Mouse (Mus musculus): ENCODE data around the gene Hoxc5.

Hoxc5 gene

DNA sequence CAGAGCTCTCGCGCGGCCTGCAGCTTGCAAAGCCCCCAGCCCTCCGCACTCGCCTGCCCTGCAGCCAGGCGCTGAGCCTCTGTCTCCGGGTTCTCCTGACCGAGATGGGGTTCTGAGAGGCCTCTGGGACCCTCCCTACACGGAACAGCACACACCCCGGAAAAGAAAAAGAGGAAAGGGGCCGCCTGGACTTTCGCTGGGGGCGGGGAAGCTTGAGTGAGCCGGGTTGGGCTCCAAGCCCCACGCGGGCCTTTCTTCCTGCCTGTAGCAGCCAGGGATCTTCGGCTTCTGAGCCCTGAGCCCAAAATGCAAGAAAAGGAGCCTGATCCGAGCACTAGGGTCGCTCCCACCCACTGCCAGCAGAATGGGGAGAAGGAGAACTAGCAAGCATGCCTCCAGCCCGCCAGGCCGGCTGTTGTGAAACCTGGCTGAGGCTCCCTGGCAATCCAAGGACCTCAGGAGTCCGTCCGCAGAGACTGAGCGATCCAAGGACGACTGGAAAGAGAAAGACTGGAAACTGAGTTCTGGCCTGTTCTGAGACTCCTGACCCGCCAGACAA, 44.8 kb downstream of the Hoxc5 start:
- no peak for DNase-seq

DNA sequence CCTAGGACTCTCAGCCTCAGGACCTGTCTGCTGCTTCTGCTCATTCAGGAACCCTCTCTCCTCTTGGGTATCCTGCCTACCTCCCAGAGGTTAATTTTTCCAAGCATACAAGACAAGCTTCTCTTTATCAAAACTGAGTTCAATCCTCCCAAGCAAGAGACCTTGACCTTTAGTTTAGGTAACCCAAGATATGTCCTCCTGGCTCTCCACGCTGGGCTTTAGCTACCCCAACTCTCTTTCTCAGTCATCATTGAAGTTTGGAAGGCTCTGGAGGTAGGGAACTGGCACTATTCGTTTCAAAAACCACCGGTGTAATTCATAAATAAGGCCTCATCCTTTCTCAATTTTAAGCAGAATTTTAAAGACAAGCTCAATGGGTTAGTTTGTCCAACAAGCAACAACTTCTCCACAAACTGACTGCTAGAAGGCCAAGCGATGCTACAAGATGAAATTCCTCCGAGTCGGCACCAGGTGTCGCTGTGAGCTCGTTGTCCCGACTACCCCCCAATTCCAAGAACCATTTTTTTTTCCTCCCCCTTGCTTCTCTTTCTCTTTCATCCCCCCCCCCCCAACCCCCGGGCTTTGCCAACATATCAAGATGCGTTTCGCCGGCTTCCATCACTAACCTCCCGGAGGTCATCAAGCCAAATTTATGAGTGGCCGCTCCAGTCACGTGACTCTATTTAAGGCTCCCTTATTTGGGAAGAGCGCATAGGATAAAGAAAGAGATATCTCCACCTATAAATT, 46.2 kb downstream of the Hoxc5 start:
- peak in 1 of 2 experiments; percentile 35 for DNase-seq

DNA sequence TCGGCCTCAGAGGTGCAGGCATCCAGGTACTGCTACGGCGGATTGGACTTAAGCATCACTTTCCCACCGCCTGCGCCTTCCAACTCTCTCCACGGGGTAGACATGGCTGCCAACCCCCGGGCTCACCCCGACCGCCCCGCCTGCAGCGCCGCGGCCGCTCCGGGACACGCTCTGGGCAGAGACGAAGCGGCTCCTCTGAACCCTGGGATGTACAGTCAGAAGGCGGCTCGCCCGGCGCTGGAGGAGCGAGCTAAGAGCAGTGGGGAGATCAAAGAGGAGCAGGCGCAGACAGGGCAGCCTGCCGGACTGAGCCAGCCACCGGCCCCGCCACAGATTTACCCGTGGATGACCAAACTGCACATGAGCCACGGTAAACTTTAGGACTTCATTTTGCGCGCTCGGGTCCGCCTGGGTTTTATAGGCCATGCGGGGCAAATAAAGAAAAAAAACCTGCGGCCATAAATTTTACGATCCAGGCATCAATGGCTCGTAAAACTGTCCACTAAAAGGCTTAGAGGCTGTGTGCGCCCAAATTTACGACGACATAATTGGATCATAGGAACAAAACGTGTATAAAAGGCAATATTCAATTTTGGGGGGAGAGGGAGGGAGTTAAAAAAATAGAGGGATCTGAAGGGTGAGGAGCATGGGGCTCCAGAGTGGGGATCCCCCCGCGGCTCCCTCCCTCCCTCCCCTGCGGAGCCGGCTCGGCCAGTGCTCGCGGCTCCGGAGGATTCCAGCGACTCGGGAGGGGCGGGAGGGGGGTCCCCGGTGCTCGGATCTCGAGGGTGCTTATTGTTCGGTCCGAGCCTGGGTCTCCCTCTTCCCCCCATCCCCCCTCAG, 47.1 kb downstream of the Hoxc5 start:
- DNase-seq, result no peak

DNA sequence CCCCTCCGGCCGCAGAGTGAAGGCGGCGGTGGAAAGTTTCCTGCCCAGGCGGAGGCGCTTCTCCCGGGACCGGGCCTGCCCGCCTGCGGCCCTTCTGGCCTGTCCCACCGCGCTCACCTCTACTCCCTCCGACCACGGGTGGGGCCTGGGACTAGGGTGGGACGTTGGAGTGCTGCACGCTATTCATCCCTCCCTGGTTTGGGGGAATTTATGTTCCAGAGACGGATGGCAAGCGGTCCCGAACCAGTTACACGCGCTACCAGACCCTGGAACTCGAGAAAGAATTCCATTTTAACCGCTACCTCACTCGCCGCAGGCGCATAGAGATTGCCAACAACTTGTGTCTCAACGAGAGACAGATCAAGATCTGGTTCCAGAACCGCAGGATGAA, 47.8 kb downstream of the Hoxc5 start:
- no peak for DNase-seq

DNA sequence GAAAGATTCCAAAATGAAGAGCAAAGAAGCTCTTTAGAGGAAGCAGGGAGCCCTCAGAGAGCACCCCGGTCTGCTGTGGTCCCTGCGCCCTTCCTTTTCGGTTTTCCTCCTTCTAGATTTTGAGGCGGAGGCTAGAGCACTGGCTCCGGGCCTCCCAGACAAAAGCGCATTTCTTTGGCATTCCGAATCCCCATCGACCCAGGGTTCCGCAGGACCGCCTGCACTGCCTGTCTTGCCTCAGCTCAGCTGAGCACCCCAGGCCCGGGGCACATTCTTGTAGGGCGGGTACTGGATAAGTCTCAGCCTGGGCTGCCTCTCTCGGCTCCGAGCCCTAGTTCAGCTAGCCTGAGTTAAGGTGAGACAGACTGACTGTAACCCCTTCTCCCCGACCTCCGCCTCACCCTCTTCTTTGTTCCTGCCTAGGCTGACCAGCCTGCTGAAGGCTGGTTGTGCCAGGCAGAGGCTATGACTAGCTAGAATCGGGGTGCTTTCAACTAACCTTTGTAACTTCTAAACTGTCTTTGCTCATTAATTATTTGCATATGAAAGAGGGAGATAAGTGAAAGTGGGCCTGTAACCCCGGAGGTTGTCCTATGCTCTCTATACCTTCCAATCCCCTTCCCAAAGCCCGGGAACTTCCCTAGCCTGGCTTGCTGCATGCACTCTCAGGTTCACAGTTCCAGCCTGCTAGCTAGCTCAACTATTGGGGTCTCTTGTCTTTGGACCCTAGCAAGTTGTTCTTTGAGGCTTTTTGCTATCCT, 48.3 kb downstream of the Hoxc5 start:
- no peak for DNase-seq

DNA sequence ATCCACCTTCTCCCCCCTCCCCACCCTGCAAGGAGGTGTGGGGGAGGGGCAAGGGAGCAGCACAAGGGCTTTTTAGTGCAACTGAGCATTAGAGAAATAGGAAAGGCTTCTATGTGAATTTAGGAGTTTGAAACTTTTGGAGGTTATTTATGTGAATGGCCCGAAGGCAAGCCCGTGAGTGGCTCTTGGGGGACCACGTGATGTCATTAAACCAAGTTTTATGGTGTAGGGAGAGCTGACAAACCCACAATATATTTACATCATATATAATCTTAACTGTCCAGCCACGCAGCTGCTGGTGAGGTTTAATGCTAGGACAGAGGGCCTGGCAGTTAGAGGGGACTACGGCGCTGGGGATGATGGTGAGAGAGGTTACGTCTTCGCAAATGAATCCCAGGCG, 51.4 kb downstream of the Hoxc5 start, which contains the start of gene Hoxc4:
Hoxc4 (plus strand) TSS at position 299 of the 400 bp plus-strand sequence.
- DNase-seq, result no peak

DNA sequence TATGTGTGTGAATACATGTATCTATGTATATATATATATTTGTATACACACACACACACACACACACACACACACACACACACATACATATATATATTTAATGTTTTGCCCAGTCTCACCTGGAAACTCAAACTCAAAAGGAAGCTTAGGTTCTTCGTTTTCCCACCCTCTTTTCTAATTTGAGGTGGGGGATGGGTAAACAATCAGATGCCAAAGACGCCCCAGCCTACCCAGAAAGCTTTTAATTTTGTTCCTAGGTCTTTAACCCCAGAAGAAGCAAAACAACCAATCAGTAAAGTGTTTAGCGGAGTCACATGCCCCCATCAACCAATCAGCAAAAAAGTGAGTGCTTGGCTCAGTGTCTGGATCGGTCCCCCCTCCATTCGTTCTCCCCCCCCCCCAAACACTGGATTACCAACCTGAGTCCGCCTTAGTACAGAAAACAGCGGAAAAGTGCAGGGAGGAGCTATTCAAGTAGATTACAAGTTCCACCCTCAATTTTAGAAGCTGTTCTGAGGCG, 53.7 kb downstream of the Hoxc5 start:
- DNase-seq, result no peak

DNA sequence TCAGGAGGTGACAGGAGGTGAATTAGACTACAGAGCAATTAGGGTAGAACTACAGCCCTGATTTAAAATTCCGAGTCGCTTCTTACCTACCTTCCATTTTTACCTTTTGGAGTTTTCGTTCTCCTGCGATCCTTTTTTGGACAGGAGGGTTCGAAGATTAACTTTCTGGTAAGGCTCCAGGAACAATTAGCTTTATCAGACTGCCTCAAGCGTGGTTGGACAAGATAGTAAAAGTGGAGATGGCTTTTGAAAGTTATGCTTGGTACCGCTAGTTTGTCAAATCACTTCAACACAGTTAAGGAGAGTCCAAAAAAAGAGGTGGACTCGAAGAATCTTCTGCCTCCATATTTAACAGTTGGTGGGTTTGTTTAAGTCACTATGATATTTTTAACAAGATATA, 54.3 kb downstream of the Hoxc5 start:
- DNase-seq, result no peak

DNA sequence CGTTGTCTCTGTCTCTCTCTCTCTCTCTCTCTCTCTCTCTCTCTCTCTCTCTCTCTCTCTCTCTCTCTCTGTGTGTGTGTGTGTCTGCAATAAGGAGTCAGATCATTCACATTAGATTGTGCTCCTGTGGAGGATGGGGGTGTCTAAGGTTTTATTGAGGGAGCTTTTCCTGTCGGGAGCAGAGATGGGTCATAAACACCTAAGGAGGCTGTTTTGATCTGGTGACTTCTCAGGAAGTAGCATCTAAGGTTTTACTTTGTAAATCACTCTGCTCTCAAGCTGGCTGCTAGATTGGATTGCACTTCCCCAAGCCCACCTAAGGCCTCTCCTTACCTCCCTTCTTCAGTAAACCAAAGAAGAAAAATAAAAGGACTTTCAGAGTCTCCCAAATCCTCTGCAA, 56.9 kb downstream of the Hoxc5 start:
- no peak for DNase-seq

DNA sequence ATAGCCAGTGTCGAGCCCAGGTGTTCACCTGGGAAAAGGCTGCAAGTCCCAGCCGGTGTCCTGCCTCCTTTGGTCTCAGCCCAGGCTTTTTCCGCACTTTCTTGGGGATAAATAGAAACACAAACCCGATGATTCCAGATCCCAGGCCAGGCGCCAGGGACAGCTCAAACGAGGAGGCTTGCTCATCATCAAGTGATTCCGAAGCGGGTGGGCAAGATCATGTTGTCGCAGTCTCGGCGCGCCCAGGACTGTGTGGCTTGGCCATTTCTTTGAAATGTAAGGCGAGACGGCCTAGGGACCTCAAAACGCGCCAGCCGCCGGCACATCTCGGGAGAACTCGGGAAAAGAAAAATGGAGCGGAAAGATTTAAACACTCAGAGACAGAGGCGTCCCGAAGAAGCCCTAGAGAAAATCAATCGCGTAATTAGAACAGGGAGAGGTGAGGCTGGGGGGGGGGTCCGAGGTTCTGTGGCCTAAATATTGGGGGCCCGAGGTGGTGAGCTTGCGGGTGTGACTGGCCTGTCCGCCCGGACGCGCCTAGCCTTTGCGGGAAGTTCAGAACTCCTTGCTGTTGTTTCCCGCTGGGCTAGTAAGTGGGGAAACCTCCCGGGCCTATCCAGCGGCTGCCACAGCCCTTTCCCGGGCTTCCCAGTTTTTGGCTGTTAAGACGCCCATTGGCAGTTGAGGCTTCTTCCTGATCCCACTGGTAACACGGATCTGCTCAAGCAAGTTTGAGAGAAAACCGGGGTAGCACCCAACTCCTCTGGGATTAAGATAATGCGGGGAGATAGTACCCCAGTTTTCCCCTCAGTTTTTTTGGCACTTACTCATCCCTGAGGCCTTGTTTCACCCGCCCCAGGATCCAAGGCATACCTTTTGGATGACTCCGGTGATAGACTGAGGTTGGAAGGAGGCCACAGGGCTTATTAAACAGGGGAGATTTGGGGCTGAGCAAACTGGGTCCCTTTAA, 60.3 kb downstream of the Hoxc5 start:
- DNase-seq, result no peak

DNA sequence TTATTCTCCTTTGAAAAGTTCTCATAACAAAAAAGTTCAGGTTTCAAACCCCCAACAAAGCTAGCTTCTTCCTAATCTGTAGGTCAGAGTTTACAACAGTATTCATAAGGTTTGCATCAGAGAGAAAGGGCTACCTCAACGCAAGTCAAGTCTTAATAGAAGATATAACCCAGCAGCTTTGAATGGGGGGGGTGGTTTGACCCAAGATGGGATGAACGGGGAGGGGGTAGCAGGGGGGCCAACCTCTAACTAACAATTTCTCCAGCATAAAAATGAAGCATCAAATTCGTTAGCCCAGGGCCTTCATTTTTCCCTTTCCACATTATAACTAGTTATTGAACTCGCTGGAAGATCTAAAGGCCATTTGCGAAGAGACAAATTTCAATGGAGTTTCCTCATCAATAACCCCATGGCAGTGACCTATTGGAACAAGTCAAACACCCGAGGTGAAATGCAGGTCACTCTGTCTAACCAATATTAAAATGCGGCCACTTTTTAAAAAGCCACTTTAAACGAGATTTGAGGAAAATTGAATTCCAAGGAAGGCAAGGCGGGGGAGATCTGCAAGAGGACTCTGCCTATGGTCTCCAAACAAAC, 61.8 kb downstream of the Hoxc5 start:
- no peak for DNase-seq

DNA sequence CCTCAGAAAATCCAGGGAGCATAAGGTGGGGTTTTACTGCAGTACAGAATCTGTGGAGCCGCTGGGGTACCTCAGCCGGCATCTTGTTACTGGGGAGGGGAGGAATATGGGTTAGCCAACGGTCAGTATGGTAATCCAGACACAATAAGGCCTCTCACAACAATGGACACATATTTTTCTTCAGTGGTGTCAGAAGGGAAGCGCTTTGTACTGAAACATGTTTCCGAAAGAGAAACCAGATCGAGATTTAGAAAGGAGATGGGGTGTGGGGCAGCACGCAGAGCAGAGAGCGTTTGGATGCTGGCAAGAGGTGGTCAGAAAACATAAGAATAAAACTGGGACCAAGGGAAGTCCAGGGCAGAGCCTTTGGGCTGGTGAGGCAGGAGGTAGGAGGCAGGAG, 62.9 kb downstream of the Hoxc5 start:
- DNase-seq, result no peak

DNA sequence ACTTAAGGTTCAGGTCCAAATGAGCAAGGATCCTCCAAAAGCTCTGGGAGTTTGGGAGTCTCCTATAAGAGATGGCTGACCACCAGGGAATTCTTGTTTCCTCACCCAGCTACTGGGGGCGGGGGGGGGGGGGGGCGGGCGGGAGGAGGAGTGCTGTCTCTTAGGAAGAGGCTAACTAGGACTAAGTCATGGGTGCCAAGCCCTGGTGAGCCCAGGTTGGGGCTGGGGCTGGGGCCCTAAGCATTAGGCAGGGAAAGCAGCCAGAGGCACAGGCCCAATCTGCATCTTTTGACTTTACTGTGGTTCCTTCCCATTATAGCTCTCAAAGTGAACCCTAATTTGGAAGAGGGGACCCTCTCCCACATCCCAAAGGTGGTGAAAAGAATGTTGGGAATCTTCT, 64.9 kb downstream of the Hoxc5 start:
- no peak for DNase-seq

DNA sequence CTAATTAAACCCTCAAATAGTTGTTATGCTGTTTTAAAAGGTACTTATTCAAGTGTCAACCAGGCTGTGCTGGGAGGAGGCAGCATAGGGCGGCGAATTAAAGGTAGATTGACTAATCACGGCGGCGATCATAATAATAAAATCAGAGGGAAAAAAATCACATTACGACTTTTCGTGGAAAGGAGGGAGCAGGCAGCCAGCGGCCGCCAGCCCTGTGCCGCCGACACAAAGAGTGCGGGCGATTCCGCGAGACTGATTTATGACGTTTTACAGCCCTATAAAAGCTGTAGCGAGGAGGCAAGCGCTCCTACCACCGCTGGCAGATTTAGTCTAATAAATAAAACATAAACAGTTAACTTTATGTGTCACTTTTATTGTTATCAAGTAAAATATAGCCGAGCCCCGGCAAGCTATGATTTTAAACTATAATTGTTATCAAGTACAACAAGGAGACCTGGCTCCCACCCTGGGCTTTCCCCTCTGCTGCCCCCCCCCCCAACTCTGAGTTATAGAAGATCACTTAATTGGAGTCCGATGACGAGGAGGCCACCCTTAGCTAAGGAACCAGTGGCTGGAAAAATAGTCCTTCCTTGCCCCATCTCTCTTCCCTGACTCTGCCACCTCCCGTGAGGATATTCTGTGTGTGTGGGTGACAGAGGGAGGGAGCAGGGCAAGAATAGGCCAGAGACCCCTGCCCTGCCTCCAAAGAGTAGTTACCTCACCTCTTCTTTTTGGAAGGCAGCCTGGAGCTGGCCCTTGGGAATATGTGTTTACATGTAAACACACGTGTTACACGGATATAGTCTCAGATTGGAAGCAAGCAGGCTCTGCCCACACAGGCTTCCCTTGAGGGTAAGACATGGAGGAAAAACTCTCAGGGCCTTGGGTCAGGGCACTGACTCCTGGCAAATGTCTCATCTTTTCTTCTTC, 65.7 kb downstream of the Hoxc5 start:
- no peak for DNase-seq

DNA sequence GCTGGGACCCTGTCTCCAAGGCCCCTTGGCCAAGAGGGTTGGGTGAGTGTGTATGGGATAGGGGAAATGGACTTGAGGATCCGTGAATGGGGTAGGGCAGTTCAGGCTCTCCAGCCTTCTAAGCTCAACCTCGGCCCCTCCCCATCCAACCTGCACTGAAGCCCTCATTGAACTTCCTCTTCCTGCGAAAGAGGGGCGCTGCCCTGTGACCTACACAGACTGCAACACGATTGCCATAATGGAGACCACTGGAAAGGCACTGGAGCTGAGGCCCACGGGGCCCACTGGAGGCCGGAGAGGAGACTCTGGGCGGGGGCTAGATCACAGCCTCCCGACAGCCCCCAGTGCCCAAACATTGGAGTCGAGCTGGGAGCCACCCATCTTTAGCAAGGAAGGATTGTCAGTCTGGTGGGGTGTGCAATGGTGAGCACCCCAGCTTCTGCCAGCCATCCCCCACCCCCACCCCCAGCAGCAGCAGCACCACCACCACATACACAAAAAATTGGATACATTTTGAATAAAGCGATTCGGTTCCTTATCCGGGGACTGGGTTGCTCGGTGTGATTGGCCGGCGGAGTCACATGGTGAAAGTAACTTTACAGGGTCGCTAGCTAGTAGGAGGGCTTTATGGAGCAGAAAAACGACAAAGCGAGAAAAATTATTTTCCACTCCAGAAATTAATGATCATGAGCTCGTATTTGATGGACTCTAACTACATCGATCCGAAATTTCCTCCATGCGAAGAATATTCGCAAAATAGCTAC, 67.0 kb downstream of the Hoxc5 start:
- no peak for DNase-seq

DNA sequence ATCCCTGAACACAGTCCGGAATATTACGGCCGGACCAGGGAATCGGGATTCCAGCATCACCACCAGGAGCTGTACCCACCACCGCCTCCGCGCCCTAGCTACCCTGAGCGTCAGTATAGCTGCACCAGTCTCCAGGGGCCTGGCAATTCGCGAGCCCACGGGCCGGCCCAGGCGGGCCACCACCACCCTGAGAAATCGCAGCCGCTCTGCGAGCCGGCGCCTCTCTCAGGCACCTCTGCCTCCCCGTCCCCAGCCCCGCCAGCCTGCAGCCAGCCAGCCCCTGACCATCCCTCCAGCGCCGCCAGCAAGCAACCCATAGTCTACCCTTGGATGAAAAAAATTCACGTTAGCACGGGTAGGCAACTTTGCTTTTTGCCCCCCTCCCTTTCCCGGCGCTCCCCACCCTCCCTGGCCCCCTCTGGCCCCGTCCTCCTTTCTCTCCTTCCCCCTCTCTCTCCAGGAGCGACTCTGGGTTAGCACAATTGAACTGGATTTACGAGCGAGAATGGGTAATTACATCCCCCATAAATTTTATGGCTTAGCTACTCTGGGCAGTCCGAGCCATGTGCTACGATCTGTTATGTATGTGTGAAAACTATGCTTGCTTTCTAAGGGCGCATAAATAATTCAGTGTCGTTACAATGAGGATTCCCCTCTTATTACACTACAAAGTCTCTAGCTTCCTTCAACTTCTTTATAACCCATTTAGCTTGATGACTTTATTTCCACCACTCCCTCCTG, 67.7 kb downstream of the Hoxc5 start:
- DNase-seq, result no peak

DNA sequence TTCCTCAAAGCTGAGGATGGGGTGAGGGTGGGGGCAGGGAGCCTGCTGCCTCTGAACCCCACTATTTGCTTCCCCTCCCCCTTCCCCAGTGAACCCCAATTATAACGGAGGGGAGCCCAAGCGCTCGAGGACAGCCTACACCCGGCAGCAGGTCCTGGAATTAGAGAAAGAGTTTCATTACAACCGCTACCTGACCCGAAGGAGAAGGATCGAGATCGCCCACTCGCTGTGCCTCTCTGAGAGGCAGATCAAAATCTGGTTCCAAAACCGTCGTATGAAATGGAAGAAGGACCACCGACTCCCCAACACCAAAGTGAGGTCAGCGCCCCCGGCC, 68.3 kb downstream of the Hoxc5 start:
- no peak for DNase-seq

DNA sequence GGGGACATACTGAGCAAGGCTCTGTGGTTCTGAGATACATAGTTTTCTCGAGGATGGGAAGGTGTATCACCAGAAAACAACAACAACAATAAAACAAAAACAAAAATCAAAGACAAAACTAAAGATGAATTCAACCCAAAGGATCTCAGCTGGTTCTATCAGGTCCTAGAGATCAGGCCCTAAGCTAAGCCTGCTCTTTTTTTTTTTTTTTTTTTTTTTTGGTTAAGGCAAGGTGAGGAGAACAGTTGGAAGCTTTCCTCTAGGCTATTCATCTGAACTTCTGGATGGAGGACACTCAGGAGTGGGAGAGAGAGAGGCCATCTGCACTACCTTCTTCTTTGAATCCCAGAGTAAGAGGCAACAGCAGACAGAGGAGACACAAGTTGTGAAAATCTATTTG, 70.3 kb downstream of the Hoxc5 start:
- DNase-seq, result no peak

All from spleen, adult 18-20 months (tissue).